Mouse (Mus musculus): ENCODE measurements around the gene Pigv. TPM values are rescaled to one million over a fixed set of nuclear protein-coding genes. Genes with fewer than 3 reads are reported as not detected.

Gene Pigv
- polyA plus RNA-seq, 1 experiment from 2014 or later: 18.9 TPM

DNA sequence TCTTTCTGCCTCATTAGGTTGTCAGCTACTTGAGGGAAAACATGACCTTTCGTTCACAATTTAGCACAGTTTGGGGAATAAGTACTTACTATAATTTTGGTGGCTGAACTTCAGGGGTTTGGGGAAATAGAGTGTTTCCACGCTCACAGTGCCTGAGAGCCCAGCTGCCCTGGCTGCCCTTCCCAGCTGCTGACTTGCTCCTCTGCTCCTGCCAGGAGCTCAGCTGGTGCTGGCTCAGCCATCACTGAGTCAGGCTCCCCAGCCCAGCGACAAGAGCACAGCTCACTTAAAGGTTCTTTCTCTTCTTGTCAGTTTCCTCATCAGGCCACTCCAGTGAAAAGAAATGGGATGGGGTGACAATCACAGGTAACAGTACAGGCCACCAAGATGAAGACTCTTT is 3.9 kb downstream of the Pigv start:
- no peaks in the 10 kb centered on the region for H3K9me3 ChIP-seq (ENCODE audit: control insufficient read depth, low read depth, low read length)
- H3K36me3 ChIP-seq (ENCODE audit: control insufficient read depth, insufficient read depth, low read length): no peaks in the 10 kb centered on the region; the same call in 1 of the 2 replicates
- peaks cover 17% of the 10 kb centered on the region for H3K4me1 ChIP-seq (ENCODE audit: control insufficient read depth, insufficient read depth, low read length)
- H3K27ac ChIP-seq (ENCODE audit: low read length): no peak overlapping the region
- H3K4me2 ChIP-seq (replicated peaks; ENCODE audit: low read depth, low read length): no peak overlapping the region
- 60% methylated on average over 3 of the region's 3 CpGs for WGBS
- H3K9ac ChIP-seq (replicated peaks; ENCODE audit: low read depth, low read length): no peak overlapping the region
- H3K4me3 ChIP-seq (ENCODE audit: low read depth, low read length): no peak overlapping the region
- no peak for ATAC-seq (ENCODE audit: insufficient number of reproducible peaks, insufficient read depth, low FRiP score, low read depth)
- no peaks in the 10 kb centered on the region for H3K27me3 ChIP-seq (ENCODE audit: control insufficient read depth, insufficient read depth, low read length)

DNA sequence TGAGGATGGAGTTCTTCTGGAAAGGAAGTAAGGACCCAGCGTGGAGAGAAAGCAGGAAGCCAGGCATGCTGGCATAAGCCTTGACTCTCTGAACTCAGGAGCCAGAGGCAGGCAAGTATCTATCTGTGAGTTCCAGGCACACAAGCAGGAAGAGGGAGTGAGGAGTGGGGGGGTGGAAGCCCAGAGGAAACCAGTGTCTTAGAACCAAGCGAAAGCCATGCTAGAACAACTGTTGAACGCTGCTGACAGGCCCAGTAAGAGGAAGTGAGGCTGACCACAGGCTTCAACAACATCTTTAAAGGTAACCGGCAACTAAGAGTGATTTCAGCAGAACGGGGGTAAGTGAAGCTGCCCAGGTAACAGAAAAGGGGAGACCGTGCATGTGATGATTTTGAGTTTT is 6.2 kb downstream of the Pigv start:
- WGBS: 81% methylated on average over 6 of the region's 6 CpGs
- H3K4me2 ChIP-seq (replicated peaks; ENCODE audit: low read depth, low read length): no peak overlapping the region
- no peaks in the 10 kb centered on the region for H3K9me3 ChIP-seq (ENCODE audit: control insufficient read depth, low read depth, low read length)
- peaks cover 8% of the 10 kb centered on the region for H3K36me3 ChIP-seq (ENCODE audit: control insufficient read depth, insufficient read depth, low read length)
- no peaks in the 10 kb centered on the region for H3K27me3 ChIP-seq (ENCODE audit: control insufficient read depth, insufficient read depth, low read length)
- no peak for ATAC-seq (ENCODE audit: insufficient number of reproducible peaks, insufficient read depth, low FRiP score, low read depth)
- H3K4me1 ChIP-seq (ENCODE audit: control insufficient read depth, insufficient read depth, low read length): peaks cover 17% of the 10 kb centered on the region
- no peak overlapping the region for H3K4me3 ChIP-seq (ENCODE audit: low read depth, low read length)
- 0 out of 2 replicates have a peak overlapping the region, but pooled peaks have one; percentile 33 for H3K27ac ChIP-seq (ENCODE audit: low read length)
- H3K9ac ChIP-seq (replicated peaks; ENCODE audit: low read depth, low read length): no peak overlapping the region

DNA sequence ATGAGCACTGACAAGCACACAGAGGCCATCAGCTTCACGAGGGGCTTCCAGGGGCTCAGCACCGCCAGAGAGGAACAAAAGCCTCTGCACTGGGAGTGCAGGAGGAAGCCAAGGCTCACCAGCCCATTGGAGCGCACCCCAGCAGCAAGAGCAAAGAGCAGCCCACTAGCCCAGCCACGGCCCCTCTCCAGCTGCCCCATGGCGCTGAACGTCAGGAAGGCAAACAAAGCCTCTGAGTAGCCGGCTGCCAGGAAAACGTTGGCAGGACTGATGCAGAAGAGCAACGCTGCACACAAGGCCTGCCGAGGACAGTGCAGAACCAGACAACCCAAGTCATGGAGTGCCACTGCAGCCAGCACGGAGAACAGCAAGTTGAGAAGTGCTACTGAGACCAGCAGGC is 7.3 kb downstream of the Pigv start:
- 49% methylated on average over 11 of the region's 11 CpGs for WGBS
- Histone ChIP-seq H3K27ac (ENCODE audit: low read length) (0 out of 2 replicates have a peak overlapping the region, but pooled peaks have one; percentile 10), H3K36me3 (ENCODE audit: control insufficient read depth, insufficient read depth, low read length) (peaks cover 8% of the 10 kb centered on the region), H3K27me3 (ENCODE audit: control insufficient read depth, insufficient read depth, low read length) (no peaks in the 10 kb centered on the region), H3K4me3 (ENCODE audit: low read depth, low read length) (no peak overlapping the region), H3K9me3 (ENCODE audit: control insufficient read depth, low read depth, low read length) (no peaks in the 10 kb centered on the region), H3K9ac (replicated peaks; ENCODE audit: low read depth, low read length) (no peak overlapping the region), H3K4me2 (replicated peaks; ENCODE audit: low read depth, low read length) (no peak overlapping the region), H3K4me1 (ENCODE audit: control insufficient read depth, insufficient read depth, low read length) (peaks cover 18% of the 10 kb centered on the region)
- ATAC-seq (ENCODE audit: insufficient number of reproducible peaks, insufficient read depth, low FRiP score, low read depth): no peak

- H3K4me3 ChIP-seq (ENCODE audit: low read depth, low read length): no peak overlapping the region
- ATAC-seq (ENCODE audit: insufficient number of reproducible peaks, insufficient read depth, low FRiP score, low read depth): no peak
- no peak overlapping the region for H3K9ac ChIP-seq (replicated peaks; ENCODE audit: low read depth, low read length)
- H3K9me3 ChIP-seq (ENCODE audit: control insufficient read depth, low read depth, low read length): no peaks in the 10 kb centered on the region
- peaks cover 8% of the 10 kb centered on the region for H3K36me3 ChIP-seq (ENCODE audit: control insufficient read depth, insufficient read depth, low read length)
- no peak overlapping the region for H3K4me2 ChIP-seq (replicated peaks; ENCODE audit: low read depth, low read length)
- no peaks in the 10 kb centered on the region for H3K27me3 ChIP-seq (ENCODE audit: control insufficient read depth, insufficient read depth, low read length)
- 84% methylated on average over 8 of the region's 8 CpGs for WGBS
- peaks cover 28% of the 10 kb centered on the region for H3K4me1 ChIP-seq (ENCODE audit: control insufficient read depth, insufficient read depth, low read length)
- H3K27ac ChIP-seq (ENCODE audit: low read length): no peak overlapping the region
These were observed 9.5 kb downstream of the Pigv start for GRCm38 (mm10) chr4:133662945-133663344.

- Histone ChIP-seq H3K9ac (replicated peaks; ENCODE audit: low read depth, low read length) (no peak overlapping the region), H3K4me3 (ENCODE audit: low read depth, low read length) (no peak overlapping the region), H3K4me1 (ENCODE audit: control insufficient read depth, insufficient read depth, low read length) (peaks cover 28% of the 10 kb centered on the region), H3K27ac (ENCODE audit: low read length) (no peak overlapping the region), H3K9me3 (ENCODE audit: control insufficient read depth, low read depth, low read length) (no peaks in the 10 kb centered on the region), H3K36me3 (ENCODE audit: control insufficient read depth, insufficient read depth, low read length) (peaks cover 8% of the 10 kb centered on the region), H3K27me3 (ENCODE audit: control insufficient read depth, insufficient read depth, low read length) (no peaks in the 10 kb centered on the region), H3K4me2 (replicated peaks; ENCODE audit: low read depth, low read length) (no peak overlapping the region)
- 83% methylated on average over 8 of the region's 8 CpGs for WGBS
- ATAC-seq (ENCODE audit: insufficient number of reproducible peaks, insufficient read depth, low FRiP score, low read depth): no peak
These were observed 10.0 kb downstream of the Pigv start for GRCm38 (mm10) chr4:133662421-133662820.

- Histone ChIP-seq H3K36me3 (ENCODE audit: control insufficient read depth, insufficient read depth, low read length) (peaks cover 8% of the 10 kb centered on the region), H3K27ac (ENCODE audit: low read length) (peak overlapping the region; percentile 95), H3K4me3 (ENCODE audit: low read depth, low read length) (peak overlapping the region; percentile 19), H3K9ac (replicated peaks; ENCODE audit: low read depth, low read length) (no peak overlapping the region), H3K4me2 (replicated peaks; ENCODE audit: low read depth, low read length) (peak overlapping the region; percentile 43), H3K4me1 (ENCODE audit: control insufficient read depth, insufficient read depth, low read length) (peaks cover 28% of the 10 kb centered on the region), H3K9me3 (ENCODE audit: control insufficient read depth, low read depth, low read length) (no peaks in the 10 kb centered on the region), H3K27me3 (ENCODE audit: control insufficient read depth, insufficient read depth, low read length) (no peaks in the 10 kb centered on the region)
- WGBS: 8% methylated on average over 10 of the region's 10 CpGs
- peak; percentile 57 for ATAC-seq (ENCODE audit: insufficient number of reproducible peaks, insufficient read depth, low FRiP score, low read depth)
These were observed 12.0 kb downstream of the Pigv start for GRCm38 (mm10) chr4:133660193-133661155.

DNA sequence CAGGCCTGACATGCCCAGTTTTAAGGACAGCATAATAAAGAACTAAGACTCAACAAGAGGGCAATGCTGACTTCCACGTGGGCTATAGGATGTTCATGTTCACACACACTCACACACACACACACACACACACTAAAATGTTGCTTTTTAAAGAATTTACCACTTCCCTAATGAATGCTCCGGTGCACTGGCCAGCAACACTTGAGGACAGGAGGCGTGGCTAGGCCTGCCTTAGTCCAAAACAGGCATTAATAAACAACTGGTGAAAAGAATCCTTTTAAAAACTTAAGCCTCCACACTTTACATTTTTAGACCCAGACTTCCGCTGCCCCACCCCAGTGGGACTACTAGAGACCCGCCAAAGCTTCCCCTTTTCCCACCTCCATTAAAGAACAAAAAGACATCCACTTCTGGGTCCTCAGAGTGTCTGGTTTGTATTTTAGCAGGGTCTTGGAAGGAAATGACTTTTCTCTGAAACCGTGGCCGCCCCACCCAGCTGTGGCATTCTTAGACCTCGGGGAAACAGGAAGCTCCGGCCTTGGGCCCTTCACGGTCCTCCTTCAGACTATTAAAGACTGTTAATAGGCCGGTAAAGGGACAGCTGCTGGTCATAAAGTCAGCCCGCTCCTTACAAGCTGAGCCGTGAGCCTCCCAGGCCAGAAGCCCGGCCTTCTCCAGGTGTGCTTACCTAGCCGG is 12.8 kb downstream of the Pigv start:
- Histone ChIP-seq H3K27ac (ENCODE audit: low read length) (peak overlapping the region; percentile 95), H3K9me3 (ENCODE audit: control insufficient read depth, low read depth, low read length) (no peaks in the 10 kb centered on the region), H3K9ac (replicated peaks; ENCODE audit: low read depth, low read length) (no peak overlapping the region), H3K4me1 (ENCODE audit: control insufficient read depth, insufficient read depth, low read length) (peaks cover 25% of the 10 kb centered on the region), H3K4me2 (replicated peaks; ENCODE audit: low read depth, low read length) (peak overlapping the region; percentile 43), H3K36me3 (ENCODE audit: control insufficient read depth, insufficient read depth, low read length) (peaks cover 8% of the 10 kb centered on the region), H3K27me3 (ENCODE audit: control insufficient read depth, insufficient read depth, low read length) (no peaks in the 10 kb centered on the region), H3K4me3 (ENCODE audit: low read depth, low read length) (peak overlapping the region; percentile 19)
- peak; percentile 39 for ATAC-seq (ENCODE audit: insufficient number of reproducible peaks, insufficient read depth, low FRiP score, low read depth)
- WGBS: 9% methylated on average over 15 of the region's 15 CpGs

GRCm38 (mm10) chr4:133658729-133659128 is 13.7 kb downstream of the Pigv start:
- no peak overlapping the region for H3K4me3 ChIP-seq (ENCODE audit: low read depth, low read length)
- peaks cover 25% of the 10 kb centered on the region for H3K4me1 ChIP-seq (ENCODE audit: control insufficient read depth, insufficient read depth, low read length)
- no peak overlapping the region for H3K4me2 ChIP-seq (replicated peaks; ENCODE audit: low read depth, low read length)
- no peaks in the 10 kb centered on the region for H3K27me3 ChIP-seq (ENCODE audit: control insufficient read depth, insufficient read depth, low read length)
- H3K27ac ChIP-seq (ENCODE audit: low read length): peak overlapping the region; percentile 95; the same call in 1 of the 2 replicates
- ATAC-seq (ENCODE audit: insufficient number of reproducible peaks, insufficient read depth, low FRiP score, low read depth): no peak
- WGBS: 37% methylated on average over 2 of the region's 2 CpGs
- peaks cover 8% of the 10 kb centered on the region for H3K36me3 ChIP-seq (ENCODE audit: control insufficient read depth, insufficient read depth, low read length)
- no peaks in the 10 kb centered on the region for H3K9me3 ChIP-seq (ENCODE audit: control insufficient read depth, low read depth, low read length)
- H3K9ac ChIP-seq (replicated peaks; ENCODE audit: low read depth, low read length): no peak overlapping the region

Data from stomach, embryonic 14.5 days (tissue).